Mouse (Mus musculus): ENCODE data around the gene Dbn1.
"Not testable (repeated sequence)": the region's sequence is repeated elsewhere in the genome, so short reads cannot be mapped to it uniquely, and the experiment has no call there.

The Dbn1 gene

DNA sequence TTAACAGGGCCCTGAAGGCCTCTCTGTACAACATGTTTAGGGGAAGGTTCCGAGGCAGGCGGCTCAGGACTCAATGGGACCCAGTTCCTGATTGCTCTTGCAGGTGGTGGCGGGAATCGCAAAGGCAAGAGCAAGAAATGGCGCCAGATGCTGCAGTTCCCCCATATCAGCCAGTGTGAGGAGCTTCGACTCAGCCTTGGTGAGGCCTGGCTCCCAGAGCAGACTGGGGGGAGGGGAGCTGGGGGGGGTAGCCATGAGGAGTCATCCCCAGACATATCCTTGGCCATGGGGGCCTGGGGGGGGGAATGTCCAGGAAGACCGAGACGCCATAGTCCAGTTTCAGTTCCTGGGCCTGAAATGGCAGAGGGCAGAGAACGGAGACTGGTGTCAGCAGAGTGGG is 38.7 kb downstream of the Dbn1 start:
- peak in 1 of 2 experiments; percentile 55 for DNase-seq

DNA sequence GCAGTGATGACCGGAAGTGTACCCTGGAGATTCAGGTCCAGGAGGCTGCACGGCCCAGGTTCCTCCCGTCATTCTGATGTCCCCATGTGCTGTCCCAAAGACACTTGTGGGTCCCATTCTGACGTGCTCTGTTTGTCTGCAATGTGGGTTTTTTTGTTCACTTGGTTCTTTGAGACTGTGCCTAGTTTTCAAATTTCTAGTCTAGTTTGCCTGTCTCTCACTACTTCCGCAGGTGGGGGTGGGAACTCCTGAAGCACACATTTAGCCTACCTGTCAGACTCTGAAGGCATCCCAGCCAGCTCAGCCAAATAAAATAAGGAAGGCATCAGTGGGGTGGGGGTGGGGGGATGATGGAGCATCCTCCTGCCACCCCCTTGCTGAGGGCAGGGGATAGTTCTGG is 39.8 kb downstream of the Dbn1 start:
- no peak for DNase-seq

DNA sequence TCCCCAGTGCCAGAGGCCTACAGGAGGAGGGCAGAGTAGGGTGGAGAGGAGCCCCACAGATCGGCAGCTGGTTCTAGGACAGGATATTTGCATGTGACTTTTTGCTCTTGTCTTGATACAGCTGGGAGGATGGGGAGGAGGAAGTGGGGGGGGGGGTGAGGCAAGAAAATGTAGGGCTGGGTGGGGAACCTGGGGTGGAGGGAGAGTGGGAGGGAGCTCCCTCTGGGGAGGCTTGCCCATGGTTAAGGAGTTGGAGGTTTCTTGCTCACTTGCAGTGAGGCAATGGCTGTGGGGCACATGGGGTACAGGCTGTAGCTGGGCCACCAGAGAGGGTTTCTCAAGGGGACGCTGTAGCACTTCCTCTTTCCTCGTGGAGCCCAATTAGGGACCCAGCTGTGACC is 40.4 kb downstream of the Dbn1 start:
- DNase-seq, result peak; percentile 61 to 78

DNA sequence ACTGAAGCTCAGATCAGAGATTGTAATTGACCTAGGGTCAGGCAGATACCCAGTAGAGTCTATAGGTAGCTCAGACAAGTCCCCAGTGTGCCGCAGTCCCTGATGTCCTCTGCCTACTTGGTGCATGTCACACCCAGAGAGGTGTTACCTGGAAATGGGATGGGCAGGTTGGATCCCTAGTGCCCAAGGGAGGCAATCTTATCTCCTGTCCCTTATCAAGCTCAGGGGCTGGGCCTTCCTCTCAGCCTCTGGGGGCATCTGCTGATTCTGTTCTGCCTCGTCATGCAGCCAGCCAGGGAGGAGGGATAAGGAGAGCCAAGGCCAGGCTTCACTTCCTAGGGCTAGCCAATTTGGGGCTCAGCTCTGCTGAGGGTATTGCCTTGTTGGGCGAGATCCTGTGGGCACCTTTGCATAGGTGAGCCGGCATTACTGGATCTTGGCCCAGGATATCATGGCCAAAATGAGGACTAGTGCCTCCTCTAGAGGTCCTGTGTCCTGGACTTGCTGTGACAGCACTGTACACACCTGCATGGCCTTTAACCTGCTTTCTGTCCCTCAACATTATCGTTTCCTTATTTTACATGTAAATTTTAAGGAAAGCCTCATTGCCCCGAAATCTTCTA is 41.3 kb downstream of the Dbn1 start:
- peak in 1 of 2 experiments; percentile 30 for DNase-seq

DNA sequence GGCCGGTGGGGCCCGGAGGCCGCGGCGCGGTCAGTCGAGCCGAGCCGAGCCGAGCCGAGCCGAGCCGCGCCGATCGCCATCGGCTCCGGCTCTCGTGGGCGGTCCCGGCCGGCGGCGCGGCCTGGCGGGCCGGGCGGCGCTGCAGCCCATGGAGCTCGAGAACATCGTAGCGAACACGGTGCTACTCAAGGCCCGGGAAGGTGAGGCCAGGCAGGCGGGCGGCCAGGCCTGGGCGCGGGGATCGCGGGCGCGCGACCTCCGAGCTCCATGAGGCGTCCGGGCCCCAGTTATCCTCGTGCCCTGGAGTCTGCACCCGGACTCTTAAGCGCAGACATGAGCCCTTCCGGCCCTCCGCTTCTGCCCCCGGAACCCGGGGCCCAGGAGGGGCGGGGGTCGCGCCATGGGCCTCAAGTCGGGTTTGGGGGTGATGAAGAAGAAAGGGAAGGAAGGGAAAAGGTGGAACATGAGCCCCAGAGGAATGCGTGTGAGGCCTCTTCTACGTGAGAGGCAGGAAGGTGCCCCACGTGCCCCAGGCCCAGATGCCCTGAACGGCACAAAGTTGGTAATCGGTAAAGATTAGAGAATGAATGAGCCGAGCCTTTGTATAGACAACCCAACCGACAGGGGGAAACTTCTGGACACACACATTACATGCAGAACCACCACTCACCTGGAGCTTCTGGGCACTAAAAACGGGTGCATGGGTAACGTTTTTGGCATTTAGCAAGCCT is 42.4 kb downstream of the Dbn1 start:
- DNase-seq, result peak in 1 of 2 experiments; percentile 56

DNA sequence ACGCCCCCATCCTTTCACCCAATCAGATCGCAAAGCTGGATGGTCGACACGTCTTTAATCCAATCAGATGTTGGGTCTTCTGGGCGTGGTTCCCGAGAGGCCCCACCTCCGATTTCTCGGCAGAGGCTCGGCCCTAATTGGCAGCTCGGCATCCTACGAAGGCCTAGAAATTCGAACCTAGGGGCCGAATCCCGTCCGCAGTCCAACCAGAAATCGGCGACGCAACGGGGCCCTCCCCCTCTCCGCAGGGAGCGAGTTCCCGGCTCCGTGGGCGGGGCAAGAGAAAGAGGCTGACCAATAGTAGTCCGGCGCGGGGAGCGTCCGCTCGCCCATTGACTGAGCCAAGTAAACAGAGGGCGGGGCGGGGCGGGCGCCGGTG is 43.0 kb downstream of the Dbn1 start, which contains the start of gene Grk6:
TSS of gene Grk6 (plus strand) at position 136 of the 379 bp plus-strand sequence.
- DNase-seq, result peak; percentile 99 to 100

DNA sequence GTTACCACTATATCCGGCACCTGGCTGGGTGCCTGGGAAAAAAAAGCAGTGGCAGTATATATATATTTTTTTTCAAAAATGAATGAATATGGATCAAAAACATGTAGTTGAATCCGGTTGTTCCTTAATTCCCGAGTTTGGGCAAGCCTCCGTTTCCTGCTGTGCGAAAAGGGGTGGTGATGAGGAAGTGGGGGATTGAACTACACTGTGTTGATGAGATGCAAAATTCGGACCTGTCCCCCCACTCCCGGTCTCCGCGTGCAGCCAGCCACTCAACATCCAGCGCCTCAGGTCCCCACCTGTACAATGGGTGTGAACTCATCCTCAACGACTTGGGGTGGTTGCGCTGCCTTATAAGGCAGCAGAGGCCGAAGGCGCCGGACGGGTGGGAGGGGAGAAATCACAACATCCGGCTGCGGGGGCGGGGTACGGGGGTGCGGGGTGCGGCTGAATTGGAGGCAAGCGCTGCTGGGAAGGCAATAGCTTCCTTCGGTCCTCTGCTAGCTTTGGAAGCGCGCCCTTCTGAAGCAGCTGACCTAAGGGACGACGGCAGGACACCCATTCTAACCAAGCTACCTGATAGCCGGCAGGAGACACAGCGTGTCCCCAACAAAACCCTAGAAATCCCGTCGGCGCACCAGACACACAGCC is 43.5 kb downstream of the Dbn1 start:
- DNase-seq, result peak; percentile 71 to 86

DNA sequence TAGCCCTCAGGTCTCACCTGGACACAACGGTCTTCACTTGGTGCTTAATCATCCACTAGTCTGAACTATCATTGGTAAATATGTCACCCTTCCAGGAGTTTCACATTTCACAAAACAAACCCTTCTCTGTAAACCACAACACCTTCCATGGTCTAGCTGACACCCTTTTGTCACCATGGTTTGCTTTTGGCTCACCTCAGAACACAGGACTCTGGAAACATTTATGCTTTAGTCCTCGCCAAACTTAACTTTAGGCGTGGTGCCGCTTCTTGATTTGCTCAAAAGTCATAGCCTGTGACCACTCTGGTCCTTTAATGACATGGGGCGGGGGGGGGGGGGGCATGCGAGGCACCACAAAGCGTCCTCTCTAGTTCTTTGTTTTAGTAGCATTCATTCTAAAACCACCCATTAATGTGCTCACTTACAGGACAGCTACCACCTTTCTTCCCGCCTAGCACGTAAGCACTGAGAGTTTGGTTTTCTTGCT is 44.1 kb downstream of the Dbn1 start:
- no peak for DNase-seq

DNA sequence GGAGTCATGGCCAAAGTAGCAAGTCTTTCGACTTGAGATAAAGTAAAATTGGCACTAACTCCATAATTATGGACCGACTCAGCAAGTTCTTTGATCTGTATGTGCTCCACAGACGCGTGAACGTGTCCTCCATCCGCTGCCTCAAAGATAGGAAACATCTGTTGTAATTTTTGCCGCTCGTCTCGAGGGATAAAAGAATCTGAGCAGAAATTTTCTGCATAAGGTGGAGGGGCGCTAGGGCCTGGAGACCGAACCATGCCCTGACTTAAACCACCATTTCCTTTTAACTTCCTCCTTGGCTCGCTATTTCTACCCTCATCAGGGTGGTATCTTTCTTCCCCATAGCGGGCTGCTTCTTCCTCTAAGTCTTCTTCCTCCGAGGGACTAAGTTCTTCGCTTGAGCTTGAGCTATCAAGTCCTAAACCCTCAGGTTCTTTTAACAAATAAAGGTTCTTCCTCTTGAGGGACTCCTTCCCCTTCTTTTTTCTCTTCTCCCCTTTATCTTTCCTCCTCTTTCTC is 50.7 kb downstream of the Dbn1 start:
- DNase-seq, result not testable (repeated sequence)

DNA sequence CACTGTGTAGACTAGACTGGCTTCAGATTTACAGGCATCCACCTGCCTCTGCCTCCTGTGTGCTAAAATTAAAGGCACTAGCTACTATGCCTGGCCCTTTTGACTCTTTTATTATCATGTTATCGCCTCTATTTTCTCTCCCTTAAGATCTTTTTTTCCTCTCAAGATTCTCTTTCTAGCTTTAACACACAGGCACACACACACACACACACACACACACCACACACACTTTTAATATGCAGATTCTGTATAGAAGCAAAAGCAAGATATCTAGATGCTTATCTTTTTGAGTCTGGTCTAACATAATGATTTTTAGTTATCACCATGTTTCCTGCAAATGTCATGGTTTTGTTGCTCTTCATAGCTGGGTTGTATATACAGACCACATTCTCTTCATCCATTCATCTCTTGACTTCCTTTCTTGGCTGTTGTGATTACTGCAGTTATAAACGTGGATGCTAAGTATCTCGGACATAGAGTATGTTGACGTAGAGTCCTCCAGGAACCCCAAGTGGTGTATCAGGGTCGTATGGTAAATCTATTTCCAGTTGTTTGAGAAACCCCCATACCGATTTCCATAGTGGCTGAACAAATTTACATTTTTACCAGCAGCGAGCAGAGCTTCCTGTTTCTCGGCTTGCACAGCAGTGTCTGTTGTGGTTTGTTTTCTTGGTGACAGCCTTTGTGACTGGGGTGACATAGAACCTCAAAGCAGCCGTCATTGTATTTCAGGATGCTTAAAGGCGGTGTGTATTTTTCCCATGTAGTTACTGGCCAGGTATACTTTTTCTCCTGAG is 55.8 kb downstream of the Dbn1 start:
- peak in 1 of 2 experiments; percentile 78 for DNase-seq

DNA sequence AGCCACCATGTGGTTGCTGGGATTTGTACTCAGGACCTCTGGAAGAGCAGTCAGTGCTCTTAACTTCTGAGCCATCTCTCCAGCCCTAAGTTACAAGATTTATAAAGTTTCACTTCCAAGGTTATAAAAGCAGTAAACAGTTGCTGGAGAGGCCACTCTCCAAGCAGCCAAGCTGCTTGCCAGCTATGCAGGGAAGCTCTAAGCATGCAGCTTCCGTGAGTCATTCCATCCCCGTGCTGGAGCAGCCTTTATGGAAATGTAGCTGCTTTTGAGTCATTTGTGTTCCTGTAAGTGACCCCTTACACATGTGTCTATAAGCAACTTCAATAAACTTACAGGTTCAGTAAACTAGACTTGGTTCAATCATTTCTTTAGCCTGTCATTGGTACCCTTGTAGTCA is 57.3 kb downstream of the Dbn1 start:
- DNase-seq, result no peak

DNA sequence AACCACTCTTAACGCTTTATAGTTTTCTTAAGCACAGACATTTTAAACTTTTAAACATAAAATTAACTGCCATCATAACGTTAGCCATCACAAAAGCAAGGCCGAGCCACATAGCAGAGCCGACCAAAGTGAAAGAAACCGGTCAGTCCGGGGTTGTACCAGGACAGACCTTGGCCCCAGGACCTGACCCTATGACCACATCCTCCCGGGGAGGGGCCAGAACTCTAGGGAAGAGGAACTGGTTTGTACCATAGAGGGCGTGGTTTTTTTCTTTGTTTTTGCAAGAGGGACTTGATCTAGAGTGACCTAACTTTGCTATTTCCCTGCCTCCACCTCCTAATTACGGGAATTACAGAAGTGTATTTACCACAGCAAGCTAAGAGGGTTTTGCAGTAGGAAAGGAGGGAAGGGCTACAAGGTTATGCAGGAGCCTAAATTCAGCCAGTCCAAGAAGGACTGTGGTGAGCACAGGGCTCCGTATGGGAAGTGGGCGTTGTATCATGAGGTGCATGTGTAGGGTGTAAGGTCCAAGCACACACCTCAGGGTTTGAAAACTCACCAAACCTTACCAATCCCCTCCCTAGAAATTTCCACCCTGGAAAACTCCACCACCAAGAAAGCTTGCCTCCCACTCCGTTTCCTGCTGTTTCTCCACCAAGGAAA is 58.6 kb downstream of the Dbn1 start:
- DNase-seq, result peak in 1 of 2 experiments; percentile 38

DNA sequence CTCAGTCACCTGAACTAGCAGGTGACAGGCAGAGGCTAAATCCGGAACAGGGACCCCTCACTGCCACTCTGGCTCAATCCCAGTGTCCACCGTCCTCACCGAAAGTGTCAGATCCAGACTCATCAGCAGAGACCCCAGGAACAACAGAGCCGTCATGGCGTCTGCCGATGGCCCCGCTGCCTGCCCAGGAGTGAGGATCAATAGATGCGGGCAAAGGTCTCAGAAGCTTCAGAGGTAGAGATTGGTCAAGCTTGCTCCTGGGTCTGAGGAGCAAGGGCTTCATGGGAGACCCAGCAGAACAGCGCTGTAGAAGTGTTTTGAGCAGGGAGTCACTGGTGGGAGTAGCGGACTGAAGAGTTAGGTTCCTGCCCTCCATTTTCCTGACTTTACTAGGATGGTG is 61.3 kb downstream of the Dbn1 start, which contains the start of gene F12:
TSS of gene F12 (minus strand) at position 181 of the 400 bp plus-strand sequence.
- no peak for DNase-seq
